Mouse (Mus musculus) urinary bladder, postnatal 4 days (tissue): Measurements from ENCODE around the gene Dusp12.

ENCODE experiments used
- DNase-seq, 2 experiments: peaks; one replicate each; pipeline ENCODE4 v3.0.0; 2021 to 2022; ENCODE audit warnings: low spot score in 2 of 2

The Dusp12 gene

DNA sequence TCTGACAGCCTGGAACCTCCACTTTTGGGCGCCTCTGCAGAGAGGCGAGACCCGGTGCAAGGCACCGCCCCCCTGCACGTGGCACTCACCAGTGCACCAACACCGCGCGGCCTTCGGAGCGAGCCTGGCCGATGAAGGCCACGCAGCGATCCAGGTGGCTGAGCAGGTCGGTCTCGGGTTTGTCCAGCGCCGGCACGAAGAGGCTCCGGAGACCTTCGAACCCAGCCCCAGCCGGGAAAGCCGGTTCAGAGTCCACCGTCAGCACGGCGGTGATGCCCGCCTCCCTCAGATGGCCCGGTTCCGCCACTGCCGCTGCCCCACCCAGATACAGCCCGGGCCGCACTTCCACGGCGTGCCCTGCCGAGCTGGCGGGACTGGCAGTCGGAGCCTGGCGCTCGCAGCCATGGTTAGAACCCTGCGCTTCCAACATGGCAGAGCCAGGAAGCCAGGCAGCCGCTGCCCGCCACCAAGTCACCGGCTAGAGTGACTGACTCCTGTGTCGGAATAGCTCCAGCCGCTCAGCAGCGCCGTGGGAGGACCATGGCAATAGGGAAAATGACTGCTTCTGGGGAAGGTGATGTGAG lies at the start of gene Dusp12, which contains the start of gene Gm26620:
Gene Dusp12, minus strand, starts transcription at position 563 of the 584 bp plus-strand sequence.
Gene Gm26620, plus strand, starts transcription at position 88 of the 584 bp plus-strand sequence.
- DNase-seq, result peak; percentile 76 to 84

DNA sequence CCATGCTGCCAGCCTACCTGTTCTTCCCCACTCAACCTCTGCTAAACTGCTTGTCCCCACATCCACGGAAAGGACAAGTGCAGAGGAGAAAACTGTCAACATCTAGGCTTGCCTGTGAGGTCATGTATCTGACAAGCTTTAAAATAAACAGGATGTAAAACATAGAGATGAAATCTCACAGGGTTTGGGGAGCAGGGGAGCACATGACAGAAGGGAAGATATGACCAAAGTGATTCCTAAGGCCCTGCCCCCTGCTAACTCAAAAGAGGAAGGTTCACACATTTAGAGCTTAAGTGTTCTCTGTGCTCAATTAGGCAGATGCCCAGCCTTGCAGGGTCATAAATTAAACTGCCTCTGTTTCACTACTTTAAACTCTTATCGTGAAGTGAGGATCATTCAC lies 49.0 kb upstream of the Dusp12 start:
- DNase-seq, result no peak

DNA sequence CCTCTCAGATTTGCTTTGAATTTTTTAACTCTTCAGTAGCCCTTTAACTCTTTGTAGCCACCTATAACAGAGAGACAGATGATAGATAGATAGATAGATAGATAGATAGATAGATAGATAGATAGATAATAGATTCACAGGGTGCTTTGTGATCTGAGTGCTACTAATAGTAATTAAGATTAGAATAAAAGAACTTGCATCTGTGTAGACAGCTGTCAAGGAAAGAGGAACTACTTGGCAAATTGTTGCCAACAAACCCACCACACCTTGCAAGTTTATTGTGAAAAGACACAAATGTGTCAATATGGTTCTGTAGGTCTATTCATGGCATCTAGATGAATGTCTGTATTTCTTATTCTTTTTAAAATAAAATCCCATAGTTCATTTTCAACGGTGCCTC lies 48.6 kb upstream of the Dusp12 start:
- no peak for DNase-seq

- peak in 1 of 2 experiments; percentile 10 for DNase-seq
These were observed 48.1 kb upstream of the Dusp12 start for GRCm38 (mm10) chr1:170933386-170933920.

DNA sequence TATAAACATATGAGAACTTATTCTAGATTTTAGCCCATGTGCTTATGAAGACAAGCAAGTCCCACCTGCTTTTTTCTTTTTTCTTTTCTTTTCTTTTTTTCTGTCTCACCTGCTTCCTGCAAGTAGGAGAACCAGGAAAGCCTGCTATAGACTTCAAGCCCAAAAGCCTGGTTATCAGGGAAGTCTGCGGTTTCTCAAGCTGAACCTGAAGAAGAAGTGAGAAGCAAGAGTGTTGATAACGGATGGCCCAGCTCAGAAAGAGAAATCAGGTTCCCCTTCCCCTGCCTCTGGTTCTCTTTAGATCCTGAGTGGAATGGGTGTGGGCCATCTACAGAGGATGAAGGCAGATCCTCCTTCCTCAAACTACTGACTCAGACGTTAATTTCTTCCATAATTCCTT lies 46.7 kb upstream of the Dusp12 start:
- DNase-seq, result no peak

- no peak for DNase-seq
These were observed 43.9 kb upstream of the Dusp12 start for GRCm38 (mm10) chr1:170929245-170929644.

- DNase-seq, result no peak
These were observed 43.1 kb upstream of the Dusp12 start for GRCm38 (mm10) chr1:170928467-170928866.

DNA sequence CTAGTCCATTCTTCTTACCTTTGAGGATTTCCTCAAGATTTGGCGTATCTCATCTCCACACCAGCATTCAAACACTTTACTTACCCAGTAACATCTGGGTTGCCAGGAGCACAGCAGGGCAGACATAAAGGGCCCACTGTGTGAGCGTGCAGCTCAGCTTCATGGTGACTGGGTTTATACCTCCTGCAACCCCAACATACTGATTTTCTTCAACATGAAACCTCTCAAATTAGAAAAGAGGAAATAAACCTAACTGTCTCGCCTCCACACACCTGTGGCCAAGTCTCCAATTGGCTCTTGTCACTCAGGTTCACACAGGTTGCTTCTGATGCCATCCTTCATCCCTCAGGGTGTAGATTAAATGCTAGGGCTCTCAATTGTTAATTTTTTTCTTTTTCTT lies 42.0 kb upstream of the Dusp12 start, which contains the start of gene Fcrla:
Gene Fcrla, minus strand, starts transcription at position 206 of the 400 bp plus-strand sequence.
- DNase-seq, result no peak

GRCm38 (mm10) chr1:170926941-170927340 lies 41.6 kb upstream of the Dusp12 start:
- DNase-seq, result no peak

- DNase-seq, result no peak
These were observed 39.1 kb upstream of the Dusp12 start for GRCm38 (mm10) chr1:170924485-170924884.

DNA sequence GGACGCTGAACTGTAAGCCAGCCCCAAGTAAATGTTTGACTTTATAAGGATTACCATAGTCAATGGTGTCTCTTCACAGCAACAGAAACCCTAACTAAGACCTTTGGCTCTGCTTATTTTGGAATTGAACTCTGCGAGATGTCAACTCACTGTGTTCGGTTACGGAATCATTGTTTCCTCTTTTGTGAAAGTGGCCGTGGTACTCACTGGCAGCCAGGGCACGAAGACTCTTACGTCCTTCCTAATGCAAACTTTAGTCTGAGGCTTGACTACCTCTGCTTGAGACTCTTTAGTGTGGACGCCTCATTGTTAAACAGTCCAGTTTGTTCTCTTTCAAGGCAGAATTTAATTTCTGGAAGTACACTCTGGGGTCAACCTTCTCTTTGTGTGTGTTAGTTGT lies 34.0 kb upstream of the Dusp12 start:
- no peak for DNase-seq

GRCm38 (mm10) chr1:170915657-170916056 lies 30.3 kb upstream of the Dusp12 start:
- DNase-seq, result no peak

DNA sequence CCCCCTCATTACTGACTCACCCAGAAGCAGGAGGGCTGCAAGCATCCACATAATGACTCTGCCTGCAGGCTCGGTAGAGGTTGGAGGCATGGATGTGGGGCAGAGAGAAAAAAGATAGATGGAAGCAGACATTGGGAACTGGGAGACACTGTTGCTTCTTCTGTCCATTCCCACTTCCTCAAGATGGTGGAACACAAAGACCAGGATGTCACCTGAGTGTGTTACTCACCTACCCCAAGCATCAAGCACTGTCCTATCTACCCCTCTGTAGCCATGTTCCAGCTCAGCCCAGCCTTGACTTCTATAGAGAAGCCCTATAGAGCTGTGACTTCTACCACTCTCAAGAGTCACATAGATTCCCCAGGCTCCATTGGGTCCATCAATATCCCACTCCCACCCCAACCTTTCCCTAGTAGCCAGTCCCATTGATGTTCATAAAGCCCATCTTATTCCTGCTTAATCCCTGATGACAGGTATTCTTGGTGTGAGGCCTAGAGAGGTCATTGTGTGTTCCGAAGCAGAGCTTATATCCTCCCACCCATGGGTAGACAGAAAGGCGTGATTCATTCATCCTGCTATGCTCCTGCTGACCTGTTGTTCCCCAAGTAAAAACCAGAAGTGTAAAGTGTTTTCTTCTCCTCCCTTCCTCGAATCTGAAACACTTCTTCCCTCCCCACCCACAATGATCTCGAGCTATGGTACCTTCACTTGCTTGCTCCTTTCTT lies 27.7 kb upstream of the Dusp12 start, which contains the start of gene Fcrlb:
Gene Fcrlb, minus strand, starts transcription at position 51 of the 725 bp plus-strand sequence.
- DNase-seq, result no peak

DNA sequence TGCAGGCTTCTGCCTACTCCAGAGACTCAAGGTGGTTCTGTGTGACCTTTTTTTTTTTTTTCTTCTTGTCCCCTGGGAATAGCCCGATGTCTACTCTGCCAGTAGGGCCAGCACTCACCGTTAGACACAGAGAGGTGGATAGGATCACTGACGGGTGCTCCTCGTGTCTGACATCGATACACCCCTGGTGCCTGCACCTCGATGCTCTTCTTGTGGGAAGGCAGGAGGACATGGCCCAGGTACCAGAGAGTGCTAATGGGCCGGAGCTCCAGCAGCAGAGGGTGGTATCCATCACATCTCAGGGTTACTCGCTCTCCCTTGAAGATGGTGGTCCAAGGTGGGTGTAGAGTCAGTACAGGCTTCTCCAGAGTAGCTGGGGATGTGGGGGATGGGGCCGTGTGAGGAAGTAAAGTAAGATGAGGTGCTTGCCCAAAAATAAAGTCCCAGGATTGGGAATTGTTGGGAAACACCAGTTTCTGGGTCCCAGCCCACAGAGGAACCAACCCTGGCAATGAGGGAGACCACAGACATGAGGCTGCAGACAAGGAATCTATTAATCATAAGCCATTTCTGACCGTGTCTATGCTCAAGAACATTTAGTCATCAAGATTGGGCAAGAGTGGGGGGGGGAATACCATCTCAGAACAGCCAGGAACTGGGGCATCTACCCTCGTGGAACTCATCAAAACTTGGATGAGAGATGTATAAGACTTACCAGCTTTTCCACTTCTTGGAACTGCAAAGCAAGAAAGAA lies 26.7 kb upstream of the Dusp12 start:
- no peak for DNase-seq

DNA sequence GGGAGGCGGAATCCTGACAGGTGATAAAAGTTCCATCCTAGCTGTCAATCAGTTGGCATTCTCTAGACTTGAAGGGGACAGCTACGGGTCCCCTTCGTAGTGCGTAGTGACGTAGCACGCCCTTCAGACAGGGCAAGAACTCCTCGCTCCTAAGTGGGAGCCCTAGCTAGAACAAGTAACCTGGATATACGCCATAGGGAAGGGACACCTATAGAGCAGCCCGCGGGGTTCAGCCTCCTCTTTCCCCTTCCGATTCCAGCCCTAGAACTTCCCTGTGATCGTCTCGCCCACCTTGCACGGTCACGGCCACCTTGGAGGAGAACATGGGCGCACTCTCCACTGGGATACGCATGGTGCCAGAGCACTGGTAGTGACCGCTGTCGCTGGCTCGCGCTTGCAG lies 23.0 kb upstream of the Dusp12 start:
- no peak for DNase-seq

DNA sequence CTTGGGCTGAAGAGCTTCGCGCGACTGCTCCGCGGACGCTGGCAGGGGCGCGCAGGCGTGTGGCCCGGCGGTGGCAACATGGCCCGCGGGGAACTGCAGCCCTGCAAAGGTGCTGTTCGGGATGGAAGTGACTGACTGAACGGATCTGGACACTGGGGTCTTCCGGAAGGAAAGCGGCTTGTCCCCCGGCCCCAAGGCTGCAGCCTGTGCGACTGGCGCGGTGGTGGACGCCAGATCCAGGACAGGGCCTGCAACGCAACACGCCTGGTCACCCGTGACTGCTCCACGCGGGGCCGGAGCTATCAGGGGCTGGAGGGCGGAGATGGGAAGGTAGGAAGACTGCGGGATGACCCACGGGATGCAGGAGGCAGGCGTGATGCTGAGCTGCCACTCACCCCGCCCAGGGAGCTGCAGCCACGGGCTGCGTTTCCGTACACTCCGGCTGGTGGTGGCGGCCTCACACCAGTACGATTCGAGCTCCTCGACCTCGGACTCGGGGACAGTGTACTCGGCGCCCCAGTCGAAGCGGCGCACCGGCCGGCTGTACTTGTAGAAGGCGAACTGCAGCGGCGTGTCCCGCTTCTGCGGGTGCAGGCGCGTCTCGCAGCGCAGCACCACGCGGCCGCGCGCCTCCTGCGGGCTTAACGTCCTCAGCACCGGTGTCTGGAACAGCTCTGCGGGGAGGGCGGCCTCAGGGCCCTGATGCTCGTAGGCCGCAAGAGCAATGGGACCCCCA lies 22.3 kb upstream of the Dusp12 start:
- peak; percentile 25 to 60 for DNase-seq

GRCm38 (mm10) chr1:170907111-170907455 lies 21.7 kb upstream of the Dusp12 start:
- no peak for DNase-seq

DNA sequence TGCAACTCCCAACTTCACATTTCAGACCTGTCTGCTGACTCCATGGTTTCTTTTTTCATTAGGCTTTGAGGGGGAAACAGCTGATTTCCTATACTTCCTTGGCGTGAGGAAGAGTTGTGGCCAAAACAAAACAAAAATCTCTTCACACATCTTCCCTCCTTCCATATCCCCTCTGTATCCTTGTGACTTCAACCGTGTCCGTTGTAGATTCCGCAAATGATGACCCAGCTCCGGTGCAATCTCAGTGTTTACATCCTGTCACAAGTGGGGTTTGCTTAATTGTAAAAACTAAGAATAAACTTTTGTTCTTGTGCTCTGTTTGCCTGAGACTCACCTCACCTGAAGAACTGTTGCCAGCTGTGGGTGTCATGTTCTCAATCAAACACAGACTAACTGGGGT lies 18.1 kb upstream of the Dusp12 start:
- DNase-seq, result no peak

- peak; percentile 64 to 91 for DNase-seq
These were observed 16.3 kb upstream of the Dusp12 start for GRCm38 (mm10) chr1:170901536-170902238.

DNA sequence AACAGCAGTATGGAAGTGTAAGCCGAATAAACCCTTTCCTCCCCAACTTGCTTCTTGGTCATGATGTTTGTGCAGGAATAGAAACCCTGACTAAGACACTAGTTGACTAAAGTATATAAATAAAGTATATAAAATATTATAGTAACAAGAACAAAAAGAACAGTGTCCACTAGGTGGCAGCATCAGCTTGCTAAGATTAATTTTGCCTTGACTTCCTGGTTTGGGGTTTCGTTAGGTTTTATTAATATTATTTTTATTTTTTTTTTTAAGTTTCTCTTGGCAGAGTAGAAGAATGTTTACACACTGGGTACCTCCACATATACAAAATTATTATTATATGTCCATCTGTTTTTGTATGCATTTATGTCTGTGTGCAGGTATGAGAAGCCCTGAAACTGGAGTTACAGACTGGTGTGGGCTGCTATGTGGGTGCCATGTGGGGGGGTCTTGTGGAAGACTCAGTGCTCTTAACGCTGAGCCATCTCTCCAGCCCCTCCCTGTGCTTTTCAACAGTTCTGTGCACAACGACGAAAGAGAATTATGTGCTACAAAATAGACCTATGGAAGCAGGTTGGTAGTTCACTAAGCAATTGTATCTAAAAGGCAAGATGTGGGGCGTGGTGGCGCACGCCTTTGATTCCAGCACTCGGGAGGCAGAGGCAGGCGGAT lies 15.6 kb upstream of the Dusp12 start:
- no peak for DNase-seq
